Mouse (Mus musculus) cerebellum, adult 9-11 months (tissue): ENCODE results near the gene Ppt1.
"Not testable (repeated sequence)": the region's sequence is repeated elsewhere in the genome, so short reads cannot be mapped to it uniquely, and the experiment has no call there.

Experiments used
- DNase-seq: peaks from one replicate; pipeline ENCODE4 v3.0.0; 2022

Gene Ppt1

DNA sequence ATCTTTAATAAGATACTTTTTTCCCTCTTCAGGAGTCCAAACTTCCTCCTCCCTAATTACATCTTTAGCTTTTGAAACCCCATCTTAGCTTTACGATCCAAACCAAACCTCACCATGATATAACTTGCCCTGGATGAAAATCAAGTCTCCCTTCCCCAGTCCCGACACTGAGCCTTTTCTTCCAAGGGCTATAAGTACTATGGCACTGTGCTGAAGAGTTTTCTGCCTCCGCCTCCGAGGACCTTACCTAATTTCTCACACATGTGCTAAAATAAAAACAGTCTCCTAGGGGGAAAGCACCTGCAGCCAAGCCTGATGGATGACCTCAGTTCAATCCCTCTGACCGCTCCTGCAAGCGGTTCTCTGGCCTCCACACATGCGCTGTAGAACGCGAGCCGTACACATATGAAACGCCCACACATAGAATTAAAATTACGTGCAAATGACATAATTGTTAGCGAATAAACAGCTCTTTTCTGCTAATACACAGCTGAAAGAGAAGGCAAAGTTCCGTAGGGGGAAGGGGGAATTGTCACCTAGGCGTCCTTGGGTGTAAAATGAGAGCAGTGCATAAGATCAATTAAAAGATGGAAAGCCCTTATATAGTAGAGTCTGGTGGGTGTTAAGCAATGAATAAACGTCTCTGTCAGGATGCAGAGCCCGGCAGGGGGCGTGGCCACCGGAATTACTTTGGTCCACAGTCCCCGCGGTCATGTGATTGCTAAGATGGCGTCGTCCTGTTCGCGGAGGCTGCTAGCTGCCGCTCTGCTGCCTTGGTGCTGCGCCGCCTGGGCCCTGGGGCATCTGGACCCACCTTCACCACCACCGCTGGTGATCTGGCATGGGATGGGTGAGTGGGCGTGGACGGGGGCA, at the start of gene Ppt1:
Gene Ppt1, plus strand, starts transcription at position 713 of the 873 bp plus-strand sequence.
- peak; percentile 89 for DNase-seq

DNA sequence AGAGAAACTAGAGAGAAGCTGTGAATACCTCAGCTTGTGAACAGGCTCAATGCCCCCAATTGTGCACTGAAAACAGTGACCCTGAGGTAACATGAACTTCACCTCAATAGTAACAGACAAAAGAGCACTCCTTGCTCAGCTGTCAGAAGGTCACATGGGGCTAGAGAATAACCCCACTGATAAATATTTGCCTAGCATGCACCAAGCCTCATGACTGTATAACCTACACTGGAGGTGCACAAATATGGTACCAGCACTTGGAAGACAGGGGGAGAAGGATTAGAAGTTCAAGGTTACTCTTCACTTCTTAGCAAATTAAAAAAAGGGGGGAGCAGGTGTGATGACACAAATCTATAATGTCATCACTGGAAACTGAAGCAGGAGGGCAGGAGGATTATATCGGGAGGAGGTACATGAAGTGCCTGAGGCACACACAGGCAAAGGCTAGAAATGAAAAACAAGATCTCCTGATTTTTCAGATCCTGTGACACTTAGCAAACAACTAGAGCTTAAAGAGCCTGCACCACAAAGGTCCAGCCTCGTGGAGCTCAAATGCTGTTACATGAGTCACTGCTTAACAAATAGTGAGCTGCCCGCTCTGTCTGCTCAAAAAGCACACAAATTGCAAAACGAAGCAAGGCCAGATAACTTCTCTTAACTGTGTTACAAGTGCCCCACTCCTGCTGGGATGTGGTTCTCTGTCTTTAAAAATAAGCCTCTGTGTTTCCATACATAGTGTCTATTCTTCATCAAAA, 46.5 kb upstream of the Ppt1 start:
- DNase-seq = no peak

DNA sequence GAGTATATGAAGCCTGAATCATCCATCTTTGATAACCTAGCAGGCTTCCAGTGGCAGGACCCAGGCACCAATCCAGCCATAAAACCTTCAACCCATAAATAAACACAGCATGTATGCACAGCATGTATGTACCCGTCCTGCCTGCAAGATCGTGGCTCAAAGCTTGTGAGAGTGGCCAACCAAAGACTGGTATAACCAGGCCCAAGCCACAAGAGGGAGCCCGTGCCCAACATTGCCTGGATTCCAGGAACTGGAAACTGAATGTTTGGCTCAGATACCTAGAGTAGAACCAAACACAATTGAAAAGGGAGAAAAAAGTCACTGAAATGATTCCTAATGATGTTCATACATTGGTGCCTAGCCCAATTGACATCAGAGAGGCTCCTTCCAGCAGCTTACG, 27.9 kb upstream of the Ppt1 start:
- DNase-seq = peak; percentile 48

DNA sequence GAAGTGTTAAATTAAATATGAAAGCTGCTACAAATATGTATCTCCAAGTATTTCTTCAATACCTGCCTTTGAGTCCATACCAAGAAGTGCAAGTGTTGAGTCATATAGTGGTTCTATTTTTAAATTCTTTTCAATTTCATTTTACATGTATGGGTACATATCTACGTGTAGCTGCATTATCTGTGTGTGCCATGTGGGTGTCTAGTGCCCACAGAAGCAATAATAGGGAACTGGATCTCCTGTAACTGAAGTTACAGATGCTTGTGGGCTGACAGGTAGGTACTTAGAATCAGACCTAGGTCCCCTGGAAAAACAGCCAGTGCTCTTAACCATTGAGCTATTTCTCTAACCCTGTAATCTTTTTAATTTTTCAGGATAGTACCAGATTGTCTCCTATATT, 24.9 kb upstream of the Ppt1 start:
- no peak for DNase-seq

DNA sequence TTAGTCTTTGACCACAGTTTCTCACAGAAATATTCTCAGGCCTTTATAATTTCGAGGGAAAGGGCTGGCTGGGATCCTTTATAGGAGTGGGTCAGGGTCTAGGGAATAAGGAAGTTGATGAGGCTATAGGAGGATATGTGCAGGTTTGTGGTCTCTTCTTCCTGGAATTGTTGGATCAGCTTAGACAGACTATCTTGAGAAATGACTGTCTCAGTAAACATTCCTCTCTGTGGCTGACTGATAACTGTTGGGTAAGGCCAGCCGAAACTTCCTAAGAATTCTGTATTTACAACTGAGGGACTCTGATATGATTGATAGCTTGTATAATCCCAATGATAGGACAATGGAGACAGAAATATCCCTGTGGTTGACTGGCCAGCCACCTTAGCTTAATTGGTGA, 24.2 kb upstream of the Ppt1 start:
- no peak for DNase-seq

DNA sequence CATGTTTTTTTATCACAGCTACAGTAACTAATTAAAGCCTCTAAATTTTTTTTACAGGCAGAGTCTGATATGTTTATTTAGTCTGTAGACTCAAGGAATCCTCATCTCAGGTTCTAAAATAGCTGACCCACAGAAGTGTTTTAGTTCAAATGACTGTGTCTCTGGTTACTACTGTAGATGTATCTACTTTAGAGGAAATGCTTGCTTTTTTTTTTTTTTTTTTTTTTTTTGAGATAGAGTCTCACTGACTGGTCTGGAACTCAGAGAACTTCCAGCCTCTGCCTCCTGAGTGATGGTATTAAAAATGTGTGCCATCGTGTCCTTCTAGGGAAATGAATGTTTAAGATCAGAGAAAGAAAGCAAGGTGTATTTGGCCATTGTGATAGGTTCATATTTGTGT, 19.8 kb upstream of the Ppt1 start:
- no peak for DNase-seq

DNA sequence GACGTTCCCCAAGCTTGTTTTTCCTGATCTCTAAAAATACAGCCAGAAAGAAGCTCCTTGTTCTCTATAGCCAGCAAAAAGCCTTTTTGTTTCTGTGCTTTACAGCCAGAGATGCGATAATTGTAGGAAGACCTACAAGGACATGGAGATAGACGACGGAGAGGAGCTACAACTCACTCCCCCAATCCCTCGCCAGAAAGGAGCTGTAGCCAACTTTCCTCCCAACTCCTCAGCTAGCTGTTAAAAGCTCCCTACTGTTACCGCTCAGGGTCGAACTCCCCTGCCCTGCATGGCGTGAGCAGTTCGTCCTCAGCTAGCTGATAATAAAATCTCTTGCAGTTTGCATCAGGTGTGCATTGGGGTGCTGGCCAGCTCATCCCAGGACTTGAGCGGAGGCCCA, 15.1 kb upstream of the Ppt1 start:
- DNase-seq = not testable (repeated sequence)

DNA sequence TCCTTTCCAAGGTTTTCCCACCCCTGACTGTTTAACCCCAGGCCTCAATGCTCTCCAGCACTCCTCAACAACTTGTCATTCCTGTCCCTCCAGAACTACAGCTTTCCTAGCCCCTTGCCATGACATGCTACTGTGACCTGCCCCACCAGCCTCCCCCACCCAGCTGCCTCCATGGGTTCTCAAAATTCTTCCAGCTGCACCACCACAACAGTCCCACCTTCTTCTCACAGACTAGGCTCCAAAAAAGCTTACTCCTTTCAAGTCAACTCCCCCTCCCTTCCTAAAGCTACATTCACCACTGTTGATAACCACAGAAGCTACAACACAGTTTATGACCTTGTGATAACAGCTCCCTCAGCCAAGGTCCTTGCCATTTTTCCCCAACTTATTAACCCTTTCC, 8.4 kb upstream of the Ppt1 start:
- DNase-seq = no peak

DNA sequence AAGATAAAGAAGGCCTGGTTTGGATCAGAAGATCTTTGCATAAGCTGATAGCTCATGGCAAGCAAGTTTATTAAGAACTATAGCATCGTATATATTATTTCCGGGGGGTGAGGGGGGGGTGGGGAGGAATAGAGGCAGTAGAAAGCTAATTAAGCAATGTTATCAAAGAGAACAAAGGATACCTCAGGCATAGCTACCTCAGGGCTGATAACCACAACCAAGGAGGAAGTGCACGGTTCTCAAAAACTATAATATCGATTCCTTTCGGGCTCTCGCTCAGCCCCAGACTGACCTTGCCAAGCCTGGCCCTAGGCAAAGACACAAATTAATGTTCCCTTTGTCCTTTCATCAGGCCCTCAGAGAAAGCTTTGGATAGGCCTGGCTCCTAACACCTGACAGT, 6.7 kb upstream of the Ppt1 start:
- DNase-seq = no peak

DNA sequence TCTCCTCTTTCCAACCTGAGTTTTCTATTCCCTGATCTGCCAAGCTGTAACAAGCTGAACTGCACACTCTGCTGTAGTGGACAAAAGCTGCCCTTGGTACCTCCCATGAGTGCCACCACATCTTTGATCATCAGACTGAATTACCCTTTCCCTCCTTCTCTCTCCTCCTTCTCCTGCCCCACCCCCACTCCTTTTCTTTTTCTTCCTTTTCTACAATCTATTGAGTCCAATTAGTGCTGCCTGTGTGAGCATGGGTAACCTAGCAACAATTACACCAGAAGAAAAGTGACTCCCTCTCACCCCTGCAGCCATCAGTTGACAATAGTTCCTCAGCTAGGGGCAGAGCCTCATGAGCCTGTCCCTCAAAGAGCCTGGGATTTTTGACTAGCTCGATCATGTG, 4.2 kb upstream of the Ppt1 start:
- DNase-seq = no peak

DNA sequence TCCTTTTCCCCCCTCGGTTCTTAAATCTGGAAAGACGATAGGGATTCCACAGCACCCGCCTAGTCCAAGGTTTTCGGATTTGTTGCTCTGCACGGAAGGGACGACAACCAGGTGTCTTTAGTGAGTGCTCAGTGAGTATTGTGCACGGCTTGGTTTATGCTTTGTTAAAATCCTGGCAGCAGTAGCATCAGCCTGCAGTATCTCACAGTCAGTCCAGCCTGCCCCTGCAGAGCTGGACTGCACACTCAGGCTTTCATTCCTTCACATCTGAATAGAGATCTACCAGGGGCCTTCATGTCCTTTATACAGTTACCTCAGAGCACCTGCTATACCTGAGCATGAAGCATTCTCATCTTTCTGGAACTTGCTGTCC, 347 bp downstream of the Ppt1 start:
- no peak for DNase-seq

DNA sequence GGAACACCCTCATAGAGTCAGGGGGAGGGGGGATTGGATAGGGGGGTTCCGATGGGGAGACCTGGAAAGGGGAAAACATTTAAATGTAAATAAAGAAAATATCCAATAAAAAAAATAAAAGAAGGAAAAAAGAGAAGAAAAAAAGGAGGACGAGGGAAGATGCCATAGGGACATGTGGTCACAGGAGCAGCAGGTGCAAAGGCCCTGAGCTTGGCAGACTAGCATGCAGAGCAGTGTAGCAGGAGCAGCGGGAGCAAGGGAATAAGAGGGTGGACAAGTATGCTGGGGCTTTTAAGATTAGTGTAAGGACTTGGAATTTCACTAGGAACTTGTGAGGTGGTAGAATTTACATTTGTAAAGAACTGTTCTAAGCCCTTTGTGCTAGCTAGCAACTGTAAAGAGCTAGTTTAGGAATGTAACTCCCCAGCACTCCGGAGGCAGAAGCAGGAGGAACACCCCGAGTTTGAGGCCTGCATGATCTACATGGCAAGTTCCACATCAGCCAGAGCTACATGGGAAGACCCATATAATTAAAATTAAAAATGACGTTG, 1.2 kb downstream of the Ppt1 start:
- no peak for DNase-seq

DNA sequence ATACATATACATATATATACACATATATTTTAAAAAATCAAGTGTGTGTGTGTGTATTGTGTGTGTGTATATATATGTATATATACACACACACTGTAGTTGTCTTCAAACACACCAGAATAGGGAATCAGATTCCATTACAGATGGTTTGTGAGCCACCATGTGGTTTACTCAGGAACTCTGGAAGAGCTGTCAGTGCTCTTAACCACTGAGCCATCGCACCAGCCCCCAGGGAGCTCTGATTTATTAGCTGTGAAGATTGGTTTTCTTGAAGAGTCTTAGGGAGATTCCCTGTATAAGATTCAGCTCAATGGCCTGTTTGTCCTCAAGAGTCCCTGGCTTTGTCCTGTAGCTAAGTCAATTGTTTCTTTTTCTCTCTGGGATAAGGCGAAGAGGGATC, 2.0 kb downstream of the Ppt1 start:
- no peak for DNase-seq

DNA sequence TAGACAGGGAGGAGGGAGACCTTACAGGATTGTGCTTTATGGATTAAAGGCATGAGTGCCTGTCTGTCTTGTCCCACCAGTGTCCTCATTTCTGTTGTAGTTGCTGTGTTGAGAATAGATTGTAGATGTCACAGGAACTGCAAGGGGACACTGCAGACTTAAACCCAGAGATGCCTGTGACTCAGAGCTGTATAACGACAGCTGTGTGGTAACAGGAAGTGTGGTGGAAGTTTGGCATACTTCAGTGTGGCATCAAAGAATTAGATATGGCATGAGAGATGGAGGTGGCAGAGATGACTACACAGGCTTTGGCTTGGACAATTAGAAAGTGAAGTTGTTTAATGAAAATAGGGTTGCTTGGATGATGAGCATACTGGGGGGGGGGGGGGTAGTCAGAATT, 2.4 kb downstream of the Ppt1 start:
- no peak for DNase-seq

DNA sequence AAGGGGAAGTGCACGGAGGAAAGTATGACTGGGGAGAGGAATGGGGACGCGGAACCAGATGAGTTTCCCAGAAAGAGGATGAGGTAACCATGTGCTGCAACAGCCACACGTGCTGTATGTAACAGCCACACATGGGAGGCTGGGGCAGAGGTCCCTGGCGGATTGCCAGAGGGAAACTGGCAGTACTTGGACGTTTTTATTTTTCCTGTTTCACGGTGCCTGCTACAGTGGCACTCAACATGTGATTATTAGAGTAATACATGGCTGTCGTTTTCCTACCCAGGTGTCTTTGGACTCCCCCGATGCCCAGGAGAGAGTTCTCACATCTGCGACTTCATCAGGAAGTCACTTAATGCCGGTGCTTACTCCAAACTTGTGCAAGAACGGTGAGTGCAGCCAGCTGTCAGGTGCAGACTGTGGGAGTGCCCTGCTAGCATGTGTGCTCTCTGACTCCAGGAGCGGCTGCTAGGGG, 12.1 kb downstream of the Ppt1 start:
- DNase-seq = no peak

DNA sequence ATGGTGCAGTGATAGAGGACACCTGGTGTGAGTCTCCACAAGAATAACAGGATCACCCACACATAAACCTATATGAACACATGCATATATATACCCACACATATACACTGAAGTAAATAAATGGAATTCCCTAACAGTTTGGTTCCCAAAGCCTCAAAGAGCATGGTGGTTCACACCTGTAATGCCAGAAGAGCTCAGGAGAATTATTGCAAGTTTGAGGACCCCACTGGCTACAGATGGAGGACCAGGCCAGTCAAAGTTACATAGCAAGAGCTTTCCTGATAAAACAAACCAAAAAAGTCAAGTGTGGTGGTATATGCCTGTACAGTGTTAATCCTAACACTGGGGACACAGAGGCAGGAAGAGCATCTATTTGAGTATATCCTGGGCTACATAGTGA, 15.5 kb downstream of the Ppt1 start:
- DNase-seq = no peak

DNA sequence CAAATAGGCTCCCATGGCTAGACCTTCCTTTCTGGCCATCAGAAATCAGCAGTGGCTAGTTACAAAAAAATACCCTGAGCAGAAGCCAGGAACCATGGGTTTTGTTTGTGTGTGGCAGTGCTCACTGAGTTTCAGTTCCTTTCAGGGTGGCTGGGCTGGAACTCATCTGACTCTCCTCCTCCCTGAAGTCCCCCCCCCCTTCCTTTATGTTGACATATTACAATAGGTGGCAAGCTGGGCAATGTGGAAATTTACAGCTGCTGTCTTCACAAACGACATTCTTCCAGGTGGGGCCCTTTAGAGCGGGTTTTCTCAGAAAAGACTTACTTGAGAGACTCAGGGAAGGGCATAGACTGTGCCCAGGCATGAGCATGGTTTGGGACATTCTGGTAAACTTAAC, 17.6 kb downstream of the Ppt1 start:
- no peak for DNase-seq

DNA sequence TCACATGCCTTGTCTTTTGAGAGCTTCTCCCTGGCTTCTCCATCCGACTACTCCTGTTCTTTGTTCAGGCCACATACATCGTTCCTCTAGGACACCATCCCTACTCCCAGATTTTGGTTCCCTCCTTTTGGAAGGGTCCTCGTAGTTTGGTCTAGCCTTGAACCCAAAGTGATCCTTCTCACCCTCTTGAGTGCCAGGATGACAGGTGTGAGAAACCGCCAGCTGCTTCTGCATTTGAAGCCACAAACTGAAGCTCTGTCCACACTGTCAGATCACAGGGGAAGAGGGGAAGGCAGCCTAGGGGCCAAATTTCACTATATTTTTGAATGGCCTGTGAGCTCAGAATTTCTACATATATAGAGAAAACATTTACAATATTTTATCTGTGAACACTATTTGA, 18.7 kb downstream of the Ppt1 start:
- no peak for DNase-seq

DNA sequence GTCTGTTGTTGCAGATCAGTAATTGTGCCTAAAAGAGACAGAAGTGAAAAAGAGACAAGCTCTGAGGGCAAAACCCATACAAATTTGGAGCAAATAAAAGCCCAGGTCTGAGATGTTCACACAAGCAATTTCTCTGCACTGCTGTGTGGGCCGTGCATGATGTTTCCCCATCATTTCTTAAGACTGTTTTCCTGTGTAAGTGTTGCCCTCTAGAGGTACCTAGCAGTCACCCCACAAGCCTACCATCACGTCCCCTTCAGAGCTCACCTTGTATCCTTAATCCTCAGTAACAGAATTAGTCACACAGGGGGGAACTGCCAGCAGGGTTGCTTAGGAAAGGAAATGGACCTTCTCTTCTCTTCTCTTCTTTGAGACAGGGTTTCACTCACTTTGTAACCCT, 21.9 kb downstream of the Ppt1 start:
- DNase-seq = no peak

DNA sequence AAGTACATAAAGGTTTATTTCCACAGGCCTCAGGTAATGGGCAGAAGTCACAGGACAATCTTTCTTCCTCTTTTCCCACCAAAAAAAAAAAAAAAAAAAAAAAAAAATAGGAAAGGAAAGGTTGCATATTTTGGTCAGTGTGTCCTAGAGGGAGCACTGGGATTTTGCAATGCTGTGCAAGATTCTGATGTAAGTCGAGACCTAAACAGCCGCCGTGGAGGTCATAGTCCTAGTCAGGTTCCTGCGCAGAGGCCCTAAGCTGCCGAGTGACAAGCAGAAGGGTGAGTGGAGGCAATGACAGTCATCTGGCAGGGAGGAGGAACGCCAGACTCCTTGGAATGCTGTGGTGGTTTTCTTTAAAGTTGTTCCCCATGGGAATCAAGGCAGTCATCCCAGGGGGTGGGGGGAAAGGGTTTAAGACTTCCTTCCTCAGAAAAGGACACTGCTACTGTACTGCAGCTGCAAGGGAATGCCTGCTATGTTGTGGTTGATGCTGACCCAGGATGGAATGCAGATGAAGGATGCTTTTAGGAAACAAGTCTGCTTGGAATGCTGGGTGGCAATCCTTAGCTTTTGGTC, 23.1 kb downstream of the Ppt1 start:
- no peak for DNase-seq

DNA sequence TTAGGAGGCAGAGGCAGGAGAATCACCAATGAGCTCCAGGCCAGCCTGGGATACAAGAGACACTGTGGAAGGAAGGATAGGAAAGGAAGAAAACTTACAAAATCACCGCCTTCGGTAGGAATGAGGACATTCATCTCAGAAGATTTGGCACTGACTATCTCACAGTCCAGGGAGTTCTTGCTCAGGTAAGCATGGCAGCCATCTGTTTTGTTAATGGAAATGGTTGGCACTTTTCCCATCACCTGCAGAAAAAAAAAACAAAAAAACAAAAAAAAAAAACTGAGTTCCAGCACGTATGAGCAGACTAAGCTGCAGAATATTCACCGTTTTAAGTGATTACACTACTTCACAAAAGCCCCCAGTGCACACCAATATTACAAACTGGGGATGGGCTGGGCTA, 25.8 kb downstream of the Ppt1 start:
- DNase-seq = no peak

DNA sequence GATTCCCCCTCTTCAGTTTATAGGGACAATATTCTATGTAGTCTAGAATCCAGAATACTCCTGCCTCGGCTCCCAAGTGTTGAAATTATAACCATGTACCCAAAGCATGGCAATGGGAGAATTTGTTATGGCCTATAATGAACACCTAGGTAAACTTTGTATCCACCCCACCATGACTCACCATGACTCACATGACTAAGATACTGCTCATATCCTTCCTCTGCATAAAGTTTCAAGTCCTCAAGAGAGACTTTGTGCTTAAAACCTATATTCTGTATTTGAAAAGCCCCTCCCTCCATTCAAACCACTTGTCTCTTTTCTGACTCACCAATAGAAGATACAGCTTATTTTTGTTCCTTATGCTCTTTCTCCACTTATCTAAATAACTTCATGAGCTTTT, 32.0 kb downstream of the Ppt1 start:
- no peak for DNase-seq

DNA sequence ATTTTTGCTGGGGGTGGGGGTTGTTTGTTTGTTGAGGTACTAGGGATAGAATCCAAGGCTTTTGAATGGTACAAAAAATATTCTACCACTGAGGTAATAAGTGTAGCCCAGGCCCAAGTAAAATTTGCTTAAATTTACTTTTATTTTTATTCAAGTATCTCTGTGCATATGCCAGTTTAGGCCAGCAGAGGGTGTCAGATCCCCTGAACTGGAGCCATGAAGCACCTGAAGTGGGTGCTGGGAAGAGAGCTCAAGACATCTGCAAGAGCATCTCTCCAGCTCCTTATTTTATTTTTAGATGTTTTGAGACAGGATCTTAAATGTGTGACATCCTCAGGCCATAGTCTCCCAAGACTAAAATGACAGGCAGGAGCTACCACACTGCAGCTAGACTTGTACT, 34.0 kb downstream of the Ppt1 start:
- DNase-seq = no peak

DNA sequence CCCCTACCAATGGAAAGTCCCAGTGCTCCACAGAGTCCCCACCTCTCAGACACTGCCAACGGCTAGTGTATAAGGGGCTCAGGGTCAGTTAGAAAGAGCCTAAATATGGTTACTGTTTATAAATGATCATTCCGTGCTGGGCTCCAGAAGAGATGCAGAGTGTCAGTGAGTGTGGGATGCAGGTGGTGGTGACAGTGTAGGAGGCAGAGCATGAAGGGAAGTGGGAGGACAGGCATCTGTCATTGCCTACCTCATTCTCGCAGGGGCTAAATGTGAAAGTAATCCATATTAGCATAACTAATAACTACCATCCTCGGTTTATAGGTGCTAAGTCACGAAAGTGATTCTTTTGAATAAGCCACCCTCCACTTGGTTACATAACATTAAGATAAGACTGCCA, 34.7 kb downstream of the Ppt1 start:
- no peak for DNase-seq
